Mouse (Mus musculus) liver, postnatal 0 days (tissue): ENCODE results near the gene Cul9. TPM values are rescaled to one million over a fixed set of nuclear protein-coding genes. Genes with fewer than 3 reads are reported as not detected.

ENCODE experiments used
- ATAC-seq: fragments of 200-750 bp; cut with Nextera tagmentation; 2 replicates; pipeline ENCODE4 v1.8.0; 2017; ENCODE audit warnings: mild to moderate bottlenecking, moderate library complexity
- DNase-seq: peaks from one replicate; pipeline ENCODE4 v3.0.0-alpha.2; 2016
- H3K27ac ChIP-seq: fragments of 300-500 bp; sonication (generic); 2 replicates; pipeline ENCODE4 v1.5.1; 2014; ENCODE audit warnings: antibody characterized with exemption, moderate library complexity, mild to moderate bottlenecking, low read depth
- H3K27me3 ChIP-seq: fragments of 300-500 bp; sonication (generic); 2 replicates; pipeline ENCODE4 v1.6.1; 2014; ENCODE audit warnings: low read length, control low read depth, mixed read lengths; ENCODE audit not compliant: insufficient read depth
- H3K36me3 ChIP-seq: fragments of 300-500 bp; sonication (generic); replicated peaks from 2 replicates; pipeline ENCODE4 v1.6.1; 2014; ENCODE audit warnings: mild to moderate bottlenecking, control low read depth, low read length, moderate library complexity, mixed read lengths; ENCODE audit not compliant: insufficient read depth
- H3K4me1 ChIP-seq: fragments of 300-500 bp; sonication (generic); 2 replicates; pipeline ENCODE4 v1.6.1; 2014; ENCODE audit warnings: antibody characterized with exemption, mild to moderate bottlenecking, control low read depth; ENCODE audit not compliant: insufficient read depth
- H3K4me2 ChIP-seq: fragments of 300-500 bp; sonication (generic); 2 replicates; pipeline ENCODE4 v1.6.1; 2014; ENCODE audit warnings: low read depth, mild to moderate bottlenecking, low read length, moderate library complexity, mixed read lengths
- H3K4me3 ChIP-seq: fragments of 300-500 bp; sonication (generic); 2 replicates; pipeline ENCODE4 v1.5.1; 2014; ENCODE audit warnings: low read depth, low read length
- H3K9ac ChIP-seq: fragments of 300-500 bp; sonication (generic); replicated peaks from 2 replicates; pipeline ENCODE4 v1.6.1; 2014; ENCODE audit warnings: mild to moderate bottlenecking, moderate library complexity
- H3K9me3 ChIP-seq: fragments of 300-500 bp; sonication (generic); 2 replicates; pipeline ENCODE4 v1.6.1; 2016; ENCODE audit warnings: mild to moderate bottlenecking, control low read depth, low read length, mixed read lengths
- CTCF ChIP-seq: sonication (generic); IDR thresholded peaks from 2 replicates; pipeline ENCODE4 v1.5.1; 2016; ENCODE audit warnings: antibody characterized with exemption, low read depth
- EP300 ChIP-seq: IDR thresholded peaks from 2 replicates; pipeline ENCODE4 v1.6.1; 2016; ENCODE audit warnings: antibody characterized with exemption, low read depth, mild to moderate bottlenecking
- WGBS: fragments of 180-500 bp; shearing (Covaris S2); extraction: QIAGEN DNeasy Blood & Tissue Kit; methylation state at CpG from one replicate; pipeline ENCODE4 v1.1.7; 2014; ENCODE audit not compliant: insufficient replicate concordance; 5-methylcytosine and 5-hydroxymethylcytosine counted together
- polyA plus RNA-seq: library from polyadenylated mRNA; unstranded; fragments of >200 nt; fragmentation: Nextera tagmentation; extraction: Ambion mirVana; gene quantifications from 2 replicates; pipeline ENCODE4 v1.2.1, GENCODE M21; 2015

Cul9 gene
- polyA plus RNA-seq, 1 experiment from 2014 or later: 1.0 TPM

- Histone ChIP-seq H3K9me3 (no peaks in the 10 kb centered on the region), H3K36me3 (peaks cover 36% of the 10 kb centered on the region), H3K27ac (no peak overlapping the region), H3K4me3 (no peak overlapping the region), H3K4me2 (no peak overlapping the region), H3K4me1 (peaks cover 27% of the 10 kb centered on the region), H3K9ac (no peak overlapping the region), H3K27me3 (no peaks in the 10 kb centered on the region)
- TF ChIP-seq CTCF: no peak
- no peak for TF ChIP-seq EP300
- DNase-seq: no peak
- no peak for ATAC-seq
- WGBS: 87% methylated on average over 7 of the region's 7 CpGs
Observed at GRCm38 (mm10) chr17:46552151-46552550, 6.0 kb upstream of the Cul9 start.

- Histone ChIP-seq H3K4me1 (peaks cover 23% of the 10 kb centered on the region), H3K27ac (no peak overlapping the region), H3K27me3 (no peaks in the 10 kb centered on the region), H3K9ac (no peak overlapping the region), H3K4me3 (no peak overlapping the region), H3K4me2 (no peak overlapping the region), H3K36me3 (peaks cover 36% of the 10 kb centered on the region), H3K9me3 (no peaks in the 10 kb centered on the region)
- ATAC-seq (no peak), DNase-seq (no peak)
- 80% methylated on average over 6 of the region's 6 CpGs for WGBS
- no peak for TF ChIP-seq CTCF
- TF ChIP-seq EP300: no peak
Observed at GRCm38 (mm10) chr17:46551369-46551768, 5.2 kb upstream of the Cul9 start.

- WGBS: 92% methylated on average over 7 of the region's 7 CpGs
- TF ChIP-seq EP300 (no peak), CTCF (no peak)
- no peak overlapping the region for H3K4me2 ChIP-seq
- no peak overlapping the region for H3K4me3 ChIP-seq
- DNase-seq (no peak), ATAC-seq (no peak)
- no peak overlapping the region for H3K9ac ChIP-seq
- no peaks in the 10 kb centered on the region for H3K9me3 ChIP-seq
- H3K27me3 ChIP-seq: 0 out of 2 replicates have a peak, but pooled peaks cover 3% of the 10 kb centered on the region
- peaks cover 36% of the 10 kb centered on the region for H3K36me3 ChIP-seq
- no peak overlapping the region for H3K27ac ChIP-seq
- peaks cover 28% of the 10 kb centered on the region for H3K4me1 ChIP-seq
Observed at GRCm38 (mm10) chr17:46550904-46551303, 4.7 kb upstream of the Cul9 start.

- ATAC-seq (no peak), DNase-seq (no peak)
- Histone ChIP-seq H3K4me3 (no peak overlapping the region), H3K27ac (no peak overlapping the region), H3K36me3 (peaks cover 36% of the 10 kb centered on the region), H3K4me2 (no peak overlapping the region), H3K4me1 (peaks cover 23% of the 10 kb centered on the region), H3K27me3 (0 out of 2 replicates have a peak, but pooled peaks cover 5% of the 10 kb centered on the region), H3K9me3 (no peaks in the 10 kb centered on the region), H3K9ac (no peak overlapping the region)
- TF ChIP-seq EP300 (no peak), CTCF (no peak)
- 85% methylated on average over 9 of the region's 9 CpGs for WGBS
Observed at GRCm38 (mm10) chr17:46549642-46550041, 3.5 kb upstream of the Cul9 start.

DNA sequence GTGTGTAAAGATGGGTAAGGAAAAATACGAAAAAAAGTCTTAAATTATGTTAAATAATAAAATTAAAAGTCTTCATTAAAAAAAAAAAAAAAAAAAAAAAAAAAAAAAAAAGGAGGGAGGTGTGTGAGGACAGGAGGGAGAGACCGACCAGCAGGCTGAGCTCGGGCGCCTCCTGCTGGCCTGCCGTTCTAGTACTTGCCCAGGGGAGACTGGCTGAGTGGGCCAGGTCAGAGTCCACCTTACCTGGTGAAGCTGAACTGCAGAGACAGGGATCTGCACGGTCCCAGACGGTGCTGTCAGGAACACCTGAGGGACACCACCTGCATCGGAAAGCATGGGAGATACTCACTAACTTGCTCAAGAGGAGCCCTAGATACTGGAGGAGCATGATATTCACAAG is 3.0 kb upstream of the Cul9 start:
- Histone ChIP-seq H3K27me3 (0 out of 2 replicates have a peak, but pooled peaks cover 5% of the 10 kb centered on the region), H3K9ac (no peak overlapping the region), H3K4me3 (no peak overlapping the region), H3K27ac (no peak overlapping the region), H3K36me3 (peaks cover 36% of the 10 kb centered on the region), H3K4me2 (no peak overlapping the region), H3K4me1 (peaks cover 18% of the 10 kb centered on the region), H3K9me3 (no peaks in the 10 kb centered on the region)
- TF ChIP-seq EP300 (no peak), CTCF (peak; percentile 63)
- 46% methylated on average over 8 of the region's 8 CpGs for WGBS
- DNase-seq (peak; percentile 78), ATAC-seq (peak; percentile 34; the same call in 1 of the 2 replicates)

DNA sequence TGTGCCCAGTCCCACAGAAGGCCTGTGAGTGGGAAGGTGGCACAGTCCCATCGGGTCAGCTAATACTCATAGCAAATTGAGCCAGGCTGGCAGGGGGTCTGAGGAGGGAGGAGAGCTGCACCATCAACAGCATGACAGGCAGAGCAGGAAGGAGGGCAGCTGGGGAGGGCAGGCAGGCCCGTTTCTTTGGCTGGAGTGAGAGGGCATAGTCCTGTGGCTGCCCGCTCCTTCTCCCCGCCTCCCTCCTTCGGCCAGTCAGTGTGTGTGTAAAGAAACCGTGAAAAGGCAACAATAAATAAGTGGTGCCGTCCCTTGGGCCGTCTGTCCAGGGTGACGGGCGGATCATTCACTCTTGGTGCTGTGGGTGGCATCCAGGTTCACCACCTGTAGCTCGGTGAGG is 2.6 kb upstream of the Cul9 start:
- peaks cover 14% of the 10 kb centered on the region for H3K4me1 ChIP-seq
- H3K27ac ChIP-seq: no peak overlapping the region
- DNase-seq (no peak), ATAC-seq (no peak)
- H3K4me2 ChIP-seq: no peak overlapping the region
- H3K36me3 ChIP-seq: peaks cover 36% of the 10 kb centered on the region
- H3K4me3 ChIP-seq: no peak overlapping the region
- 72% methylated on average over 11 of the region's 11 CpGs for WGBS
- no peak overlapping the region for H3K9ac ChIP-seq
- H3K27me3 ChIP-seq: 0 out of 2 replicates have a peak, but pooled peaks cover 5% of the 10 kb centered on the region
- no peak for TF ChIP-seq CTCF
- TF ChIP-seq EP300: no peak
- H3K9me3 ChIP-seq: no peaks in the 10 kb centered on the region

DNA sequence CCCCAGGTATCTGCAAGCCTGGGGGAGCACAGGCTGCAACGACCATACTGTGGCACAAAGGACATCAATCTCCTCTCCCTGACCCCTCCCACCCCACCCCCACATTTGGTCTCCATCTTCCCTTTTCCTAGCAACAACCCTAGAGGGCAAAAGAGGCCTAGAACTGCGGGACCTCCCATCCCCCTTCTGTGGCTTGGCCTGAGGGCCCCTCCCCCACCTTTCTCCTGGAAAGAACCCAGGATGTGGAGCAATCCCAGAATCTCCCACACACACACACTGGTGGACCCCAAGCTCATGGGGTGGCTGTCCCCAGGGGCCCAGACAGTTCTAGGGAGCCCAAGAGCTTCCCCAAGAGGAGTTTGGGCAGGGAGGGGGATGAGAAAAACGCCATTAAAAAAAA is 1.7 kb upstream of the Cul9 start:
- WGBS: 56% methylated on average over 3 of the region's 3 CpGs

More for the DNA sequence above, 1.7 kb upstream of the Cul9 start:
- no peaks in the 10 kb centered on the region for H3K9me3 ChIP-seq
- peaks cover 9% of the 10 kb centered on the region; the same call in 1 of the 2 replicates for H3K4me1 ChIP-seq
- H3K36me3 ChIP-seq: peaks cover 36% of the 10 kb centered on the region
- ATAC-seq: no peak
- H3K27ac ChIP-seq: no peak overlapping the region
- H3K27me3 ChIP-seq: 0 out of 2 replicates have a peak, but pooled peaks cover 5% of the 10 kb centered on the region
- no peak for DNase-seq
- no peak overlapping the region for H3K9ac ChIP-seq
- TF ChIP-seq EP300 (no peak), CTCF (no peak)
- H3K4me3 ChIP-seq: no peak overlapping the region
- H3K4me2 ChIP-seq: no peak overlapping the region
